Mouse (Mus musculus) myocyte (in vitro differentiated cells): ENCODE data around the gene Grtp1.

Experiments
- CEBPB ChIP-seq: IDR thresholded peaks from 2 replicates; pipeline ENCODE4 v1.6.1; 2011; ENCODE audit warnings: mild to moderate bottlenecking, moderate library complexity; ENCODE audit not compliant: poor library complexity, insufficient read depth, severe bottlenecking
- MAX ChIP-seq: IDR thresholded peaks from one replicate; pipeline ENCODE4 v1.6.1; 2011; ENCODE audit warnings: low read depth, mild to moderate bottlenecking, control low read depth
- MYOG ChIP-seq, 3 experiments: IDR thresholded peaks; one replicate each; pipeline ENCODE4 v1.6.1; 2011; ENCODE audit warnings: control low read depth in 2 of 3, low read depth in 2 of 3, mild to moderate bottlenecking in 2 of 3; ENCODE audit not compliant: insufficient read length in 2 of 3, control insufficient read depth in 1 of 3, insufficient read depth in 1 of 3
- POLR2A ChIP-seq: IDR thresholded peaks from one replicate; pipeline ENCODE4 v1.6.1; 2011; ENCODE audit warnings: low read depth, mild to moderate bottlenecking, control low read depth, moderate library complexity; ENCODE audit not compliant: insufficient read length
- POLR2AphosphoS2 ChIP-seq: IDR thresholded peaks from one replicate; pipeline ENCODE4 v1.6.1; 2011; ENCODE audit warnings: low read depth, control low read depth; ENCODE audit not compliant: insufficient read length

- no peak for TF ChIP-seq MYOG (IDR thresholded peaks at IDR 0.05; ENCODE audit: control insufficient read depth in 1 of 3, insufficient read depth in 1 of 3, insufficient read length in 2 of 3, low read depth in 2 of 3)
- TF ChIP-seq POLR2AphosphoS2: no peak
- TF ChIP-seq POLR2A: no peak
- no peak for TF ChIP-seq MAX
- no peak for TF ChIP-seq CEBPB
These were observed 2.9 kb downstream of the Grtp1 start for GRCm38 (mm10) chr8:13197493-13197892.
